Mouse (Mus musculus): ENCODE measurements around the gene Itgbl1. TPM values are rescaled to one million over a fixed set of nuclear protein-coding genes. Genes with fewer than 3 reads are reported as not detected.
"Not testable (repeated sequence)": the region's sequence is repeated elsewhere in the genome, so short reads cannot be mapped to it uniquely, and the experiment has no call there.

Itgbl1 gene
- 0.95 and 1.1 TPM in 2 replicates for polyA plus RNA-seq (2015; fragmentation: Nextera tagmentation; extraction: Ambion mirVana)

- peaks cover 9% of the 10 kb centered on the region for H3K4me1 ChIP-seq (replicated peaks)
- no peaks in the 10 kb centered on the region for H3K27me3 ChIP-seq
- WGBS: 32% methylated on average over 7 of the region's 7 CpGs
- no peaks in the 10 kb centered on the region for H3K36me3 ChIP-seq
- no peak within 1 kb of the TSS; the same call in 1 of the 2 replicates for H3K4me3 ChIP-seq
- no peaks in the 10 kb centered on the region for H3K9me3 ChIP-seq (replicated peaks)
- no peak within 1 kb of the TSS for H3K9ac ChIP-seq
- peak within 1 kb of the TSS; percentile 60; the same call in 1 of the 2 replicates for H3K27ac ChIP-seq
- peak within 1 kb of the TSS; percentile 48; the same call in 1 of the 2 replicates for H3K4me2 ChIP-seq
- ATAC-seq (replicated peaks; ENCODE audit: insufficient number of reproducible peaks, insufficient read depth, low FRiP score, low read depth): no peak
Observed at GRCm38 (mm10) chr14:123659921-123660385, at the start of gene Itgbl1. Itgbl1 (plus strand) TSS chr14:123659971.

GRCm38 (mm10) chr14:123622969-123623368 lies 36.8 kb upstream of the Itgbl1 start:
- 38% methylated on average over 1 of the region's 1 CpGs for WGBS
- Histone ChIP-seq H3K4me1 (replicated peaks) (0 out of 2 replicates have a peak, but pooled peaks cover 2% of the 10 kb centered on the region), H3K9me3 (replicated peaks) (no peaks in the 10 kb centered on the region), H3K36me3 (no peaks in the 10 kb centered on the region), H3K27ac (no peak overlapping the region), H3K27me3 (peaks cover 18% of the 10 kb centered on the region), H3K4me2 (no peak overlapping the region), H3K4me3 (no peak overlapping the region), H3K9ac (no peak overlapping the region)
- ATAC-seq (replicated peaks; ENCODE audit: insufficient number of reproducible peaks, insufficient read depth, low FRiP score, low read depth): no peak

- H3K27me3 ChIP-seq: peaks cover 18% of the 10 kb centered on the region
- no peaks in the 10 kb centered on the region for H3K36me3 ChIP-seq
- 0 out of 2 replicates have a peak, but pooled peaks cover 2% of the 10 kb centered on the region for H3K4me1 ChIP-seq (replicated peaks)
- peak within 1 kb of the TSS; percentile 48 for H3K4me3 ChIP-seq
- no peaks in the 10 kb centered on the region for H3K9me3 ChIP-seq (replicated peaks)
- H3K27ac ChIP-seq: no peak within 1 kb of the TSS
- no peak; the same call in 1 of the 2 replicates for ATAC-seq (replicated peaks; ENCODE audit: insufficient number of reproducible peaks, insufficient read depth, low FRiP score, low read depth)
- H3K4me2 ChIP-seq: peak within 1 kb of the TSS; percentile 73
- 0 out of 2 replicates have a peak within 1 kb of the TSS, but pooled peaks have one; percentile 2 for H3K9ac ChIP-seq
- 1% methylated on average over 47 of the region's 47 CpGs for WGBS
Observed at GRCm38 (mm10) chr14:123626501-123627179, 33.1 kb upstream of the Itgbl1 start, which contains the start of gene Nalcn. Nalcn (minus strand) TSS chr14:123627144.

- Histone ChIP-seq H3K4me3 (peak overlapping the region; percentile 48), H3K4me2 (peak overlapping the region; percentile 73), H3K9ac (no peak overlapping the region), H3K9me3 (replicated peaks) (no peaks in the 10 kb centered on the region), H3K27me3 (peaks cover 18% of the 10 kb centered on the region), H3K27ac (no peak overlapping the region), H3K4me1 (replicated peaks) (0 out of 2 replicates have a peak, but pooled peaks cover 2% of the 10 kb centered on the region), H3K36me3 (no peaks in the 10 kb centered on the region)
- no peak for ATAC-seq (replicated peaks; ENCODE audit: insufficient number of reproducible peaks, insufficient read depth, low FRiP score, low read depth)
- 58% methylated on average over 3 of the region's 3 CpGs for WGBS
Observed at GRCm38 (mm10) chr14:123627180-123627562, 32.6 kb upstream of the Itgbl1 start.

GRCm38 (mm10) chr14:123661091-123661491 lies 1.3 kb downstream of the Itgbl1 start:
- Histone ChIP-seq H3K27ac (peak overlapping the region; percentile 60), H3K9me3 (replicated peaks) (no peaks in the 10 kb centered on the region), H3K36me3 (no peaks in the 10 kb centered on the region), H3K4me1 (replicated peaks) (peaks cover 9% of the 10 kb centered on the region), H3K4me3 (peak overlapping the region; percentile 10; the same call in 1 of the 2 replicates), H3K27me3 (no peaks in the 10 kb centered on the region), H3K9ac (no peak overlapping the region), H3K4me2 (peak overlapping the region; percentile 48)
- 17% methylated on average over 20 of the region's 20 CpGs for WGBS
- ATAC-seq (replicated peaks; ENCODE audit: insufficient number of reproducible peaks, insufficient read depth, low FRiP score, low read depth): peak; percentile 87

- Histone ChIP-seq H3K4me2 (no peak overlapping the region), H3K9ac (no peak overlapping the region), H3K27me3 (no peaks in the 10 kb centered on the region), H3K36me3 (no peaks in the 10 kb centered on the region), H3K4me3 (no peak overlapping the region), H3K9me3 (replicated peaks) (no peaks in the 10 kb centered on the region), H3K27ac (no peak overlapping the region), H3K4me1 (replicated peaks) (peaks cover 9% of the 10 kb centered on the region)
- no peak for ATAC-seq (replicated peaks; ENCODE audit: insufficient number of reproducible peaks, insufficient read depth, low FRiP score, low read depth)
- WGBS: 67% methylated on average over 1 of the region's 1 CpGs
Observed at GRCm38 (mm10) chr14:123662386-123662785, 2.6 kb downstream of the Itgbl1 start.

GRCm38 (mm10) chr14:123663206-123663605 lies 3.4 kb downstream of the Itgbl1 start:
- H3K4me1 ChIP-seq (replicated peaks): peaks cover 9% of the 10 kb centered on the region
- no peaks in the 10 kb centered on the region for H3K36me3 ChIP-seq
- no peaks in the 10 kb centered on the region for H3K9me3 ChIP-seq (replicated peaks)
- ATAC-seq (replicated peaks; ENCODE audit: insufficient number of reproducible peaks, insufficient read depth, low FRiP score, low read depth): no peak
- H3K27ac ChIP-seq: no peak overlapping the region
- no peak overlapping the region for H3K4me2 ChIP-seq
- H3K4me3 ChIP-seq: no peak overlapping the region
- H3K9ac ChIP-seq: no peak overlapping the region
- H3K27me3 ChIP-seq: no peaks in the 10 kb centered on the region

- peaks cover 9% of the 10 kb centered on the region for H3K4me1 ChIP-seq (replicated peaks)
- H3K36me3 ChIP-seq: no peaks in the 10 kb centered on the region
- H3K27ac ChIP-seq: no peak overlapping the region
- no peak overlapping the region for H3K4me2 ChIP-seq
- H3K4me3 ChIP-seq: no peak overlapping the region
- no peaks in the 10 kb centered on the region for H3K9me3 ChIP-seq (replicated peaks)
- ATAC-seq (replicated peaks; ENCODE audit: insufficient number of reproducible peaks, insufficient read depth, low FRiP score, low read depth): no peak
- no peaks in the 10 kb centered on the region for H3K27me3 ChIP-seq
- no peak overlapping the region for H3K9ac ChIP-seq
Observed at GRCm38 (mm10) chr14:123664451-123664850, 4.7 kb downstream of the Itgbl1 start.

GRCm38 (mm10) chr14:123671076-123671475 lies 11.3 kb downstream of the Itgbl1 start:
- WGBS: 67% methylated on average over 21 of the region's 21 CpGs
- H3K9me3 ChIP-seq (replicated peaks); H3K4me2 ChIP-seq; H3K9ac ChIP-seq; H3K4me1 ChIP-seq (replicated peaks); H3K27me3 ChIP-seq; H3K4me3 ChIP-seq; H3K27ac ChIP-seq; ATAC-seq (replicated peaks; ENCODE audit: insufficient number of reproducible peaks, insufficient read depth, low FRiP score, low read depth); H3K36me3 ChIP-seq: not testable (repeated sequence)

- Histone ChIP-seq H3K4me3 (no peak overlapping the region), H3K9me3 (replicated peaks) (no peaks in the 10 kb centered on the region), H3K27me3 (no peaks in the 10 kb centered on the region), H3K9ac (no peak overlapping the region), H3K4me1 (replicated peaks) (peaks cover 4% of the 10 kb centered on the region; the same call in 1 of the 2 replicates), H3K4me2 (no peak overlapping the region), H3K27ac (peak overlapping the region; percentile 27), H3K36me3 (no peaks in the 10 kb centered on the region)
- 36% methylated on average over 2 of the region's 2 CpGs for WGBS
- peak; percentile 43; the same call in 1 of the 2 replicates for ATAC-seq (replicated peaks; ENCODE audit: insufficient number of reproducible peaks, insufficient read depth, low FRiP score, low read depth)
Observed at GRCm38 (mm10) chr14:123678091-123678490, 18.3 kb downstream of the Itgbl1 start.

- H3K36me3 ChIP-seq: no peaks in the 10 kb centered on the region
- no peaks in the 10 kb centered on the region for H3K9me3 ChIP-seq (replicated peaks)
- no peaks in the 10 kb centered on the region for H3K4me1 ChIP-seq (replicated peaks)
- ATAC-seq (replicated peaks; ENCODE audit: insufficient number of reproducible peaks, insufficient read depth, low FRiP score, low read depth): no peak
- no peak overlapping the region for H3K4me3 ChIP-seq
- H3K27ac ChIP-seq: no peak overlapping the region
- H3K9ac ChIP-seq: no peak overlapping the region
- no peak overlapping the region for H3K4me2 ChIP-seq
- H3K27me3 ChIP-seq: no peaks in the 10 kb centered on the region
Observed at GRCm38 (mm10) chr14:123714751-123715150, 55.0 kb downstream of the Itgbl1 start.

- no peak overlapping the region for H3K27ac ChIP-seq
- H3K4me1 ChIP-seq (replicated peaks): no peaks in the 10 kb centered on the region
- H3K36me3 ChIP-seq: no peaks in the 10 kb centered on the region
- no peak overlapping the region for H3K9ac ChIP-seq
- WGBS: 60% methylated on average over 1 of the region's 1 CpGs
- H3K27me3 ChIP-seq: no peaks in the 10 kb centered on the region
- no peak overlapping the region for H3K4me3 ChIP-seq
- no peaks in the 10 kb centered on the region for H3K9me3 ChIP-seq (replicated peaks)
- no peak for ATAC-seq (replicated peaks; ENCODE audit: insufficient number of reproducible peaks, insufficient read depth, low FRiP score, low read depth)
- no peak overlapping the region for H3K4me2 ChIP-seq
Observed at GRCm38 (mm10) chr14:123742055-123742454, 82.3 kb downstream of the Itgbl1 start.

All from heart, embryonic 15.5 days (tissue).